Comparison of ENCODE assay signal across 8 mouse cellular contexts in the genomic region with DNA sequence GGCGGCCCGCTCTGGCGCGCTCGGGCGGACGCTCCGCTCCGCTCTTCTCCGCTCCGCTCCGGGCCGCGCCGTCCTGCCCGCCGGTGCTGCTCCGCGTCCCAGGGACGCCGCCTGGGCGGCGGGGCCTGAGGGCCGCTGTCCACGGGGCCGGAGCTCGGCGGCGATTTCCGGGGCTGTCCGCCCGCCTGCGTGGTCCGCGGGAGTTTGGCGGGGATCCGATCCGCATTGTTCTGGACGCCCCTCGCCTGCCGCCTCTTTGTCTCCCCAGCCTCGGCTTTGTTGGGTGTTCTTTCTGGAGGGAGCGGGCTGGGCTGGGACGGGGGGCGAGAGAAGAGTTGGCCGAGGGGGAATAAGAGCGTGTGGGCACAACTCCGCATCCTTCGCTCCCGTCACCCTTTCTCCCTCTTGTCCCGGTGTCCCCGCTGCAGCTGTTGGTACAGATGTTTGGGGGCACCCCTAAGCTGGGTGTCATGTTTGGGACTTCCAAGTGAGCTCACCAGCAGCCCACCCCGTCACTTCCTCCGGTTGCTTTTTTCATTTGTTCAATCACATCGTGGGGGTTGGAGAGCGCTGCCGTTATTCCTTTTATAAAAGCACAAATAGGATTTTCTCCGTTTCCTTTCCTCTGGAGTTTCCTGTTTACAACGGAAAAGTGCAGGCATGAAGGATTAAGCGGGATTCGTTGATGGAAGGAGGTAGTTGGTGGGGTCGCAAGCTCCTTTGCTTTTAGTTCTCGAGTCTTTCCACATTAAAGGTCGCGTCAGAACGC. TPM values are rescaled to one million over a fixed set of nuclear protein-coding genes. Genes with fewer than 3 reads are reported as not detected.
DNase-seq lines count a peak whose midpoint lies in the region; ATAC-seq and TF ChIP-seq lines count a peak whose summit lies in the region.

No protein-coding gene starts in this region.

- peak overlapping the region; percentile 94 for H3K27ac ChIP-seq in hindbrain, embryonic 16.5 days (ENCODE audit: low read depth, low read length)
- H3K27ac ChIP-seq in limb, embryonic 11.5 days (replicated peaks; ENCODE audit: low read depth, low read length): peak overlapping the region; percentile 86
- peak overlapping the region; percentile 97 for H3K27ac ChIP-seq in midbrain, embryonic 10.5 days (replicated peaks)
- H3K27ac ChIP-seq in spleen, adult 2 months (ENCODE audit: insufficient read depth, low read length): peak overlapping the region; percentile 81

- H3K9me3 ChIP-seq in hindbrain, embryonic 16.5 days (ENCODE audit: control insufficient read depth, low read length): no peaks in the 10 kb centered on the region
- H3K9me3 ChIP-seq in limb, embryonic 11.5 days (ENCODE audit: control insufficient read depth, low read length): no peaks in the 10 kb centered on the region
- no peaks in the 10 kb centered on the region for H3K9me3 ChIP-seq in midbrain, embryonic 10.5 days (replicated peaks)

- under 1% methylated on average over 58 of the region's 66 CpGs for WGBS in hindbrain, embryonic 16.5 days
- 2% methylated on average over 65 of the region's 66 CpGs for WGBS in limb, embryonic 11.5 days
- 1% methylated on average over 66 of the region's 66 CpGs for WGBS in midbrain, embryonic 10.5 days
- under 1% methylated on average over 66 of the region's 66 CpGs for WGBS in spleen, adult 2 months

- peak overlapping the region; percentile 98 for H3K9ac ChIP-seq in hindbrain, embryonic 16.5 days (ENCODE audit: low read depth, low read length)
- peak overlapping the region; percentile 97 for H3K9ac ChIP-seq in limb, embryonic 11.5 days (ENCODE audit: low read length)

- peak overlapping the region; percentile 98 for H3K4me3 ChIP-seq in hindbrain, embryonic 16.5 days (ENCODE audit: low read length)
- peak overlapping the region; percentile 97 for H3K4me3 ChIP-seq in limb, embryonic 11.5 days (ENCODE audit: low read depth, low read length)
- peak overlapping the region; percentile 97 for H3K4me3 ChIP-seq in midbrain, embryonic 10.5 days
- H3K4me3 ChIP-seq in spleen, adult 2 months (ENCODE audit: extremely low read depth, insufficient read depth, insufficient read length): peak overlapping the region; percentile 85

- ATAC-seq in frontal cortex, adult (ENCODE audit: low TSS enrichment): peak; percentile 8; the same call in 1 of the 2 replicates
- no peak; the same call in none of the 2 replicates for ATAC-seq in hindbrain, embryonic 16.5 days
- peak; percentile 80 for ATAC-seq in limb, embryonic 11.5 days (ENCODE audit: insufficient number of reproducible peaks, low FRiP score, low TSS enrichment, low read depth)

- peak overlapping the region; percentile 87 for H3K4me2 ChIP-seq in hindbrain, embryonic 16.5 days (ENCODE audit: low read length)
- peak overlapping the region; percentile 62 for H3K4me2 ChIP-seq in limb, embryonic 11.5 days (ENCODE audit: low read depth, severe bottlenecking)

- no peak for TF ChIP-seq CTCF in brain, embryonic 14.5 days (IDR thresholded peaks at IDR 0.05; ENCODE audit: borderline replicate concordance, extremely low read depth, insufficient read depth, insufficient read length)
- TF ChIP-seq CTCF in spleen, adult 2 months (IDR thresholded peaks at IDR 0.05; ENCODE audit: extremely low read depth, insufficient read depth, insufficient read length, insufficient replicate concordance): no peak

- H3K27me3 ChIP-seq in hindbrain, embryonic 16.5 days (replicated peaks; ENCODE audit: control insufficient read depth, insufficient read depth, low read length): no peaks in the 10 kb centered on the region
- no peaks in the 10 kb centered on the region for H3K27me3 ChIP-seq in limb, embryonic 11.5 days (ENCODE audit: control insufficient read depth, insufficient read depth, low read length)
- no peaks in the 10 kb centered on the region for H3K27me3 ChIP-seq in midbrain, embryonic 10.5 days (ENCODE audit: low read depth, poor library complexity, severe bottlenecking)
- H3K27me3 ChIP-seq in spleen, adult 2 months (ENCODE audit: control insufficient read depth, insufficient read depth, low read length): no peaks in the 10 kb centered on the region

- no peaks in the 10 kb centered on the region for H3K36me3 ChIP-seq in hindbrain, embryonic 16.5 days (ENCODE audit: control insufficient read depth, insufficient read depth, low read length)
- H3K36me3 ChIP-seq in limb, embryonic 11.5 days (ENCODE audit: control insufficient read depth, insufficient read depth, low read length): peaks cover 2% of the 10 kb centered on the region; the same call in 1 of the 2 replicates
- peaks cover 9% of the 10 kb centered on the region for H3K36me3 ChIP-seq in midbrain, embryonic 10.5 days
- H3K36me3 ChIP-seq in spleen, adult 2 months (ENCODE audit: control insufficient read depth, insufficient read depth, low read length): no peaks in the 10 kb centered on the region

- DNase-seq in gastrocnemius, postnatal 10 days: peak; percentile 59
- DNase-seq in gastrocnemius, adult 8-10 months (ENCODE audit: low spot score in 2 of 2): no peak
- peak; percentile 79 for DNase-seq in brain, embryonic 14.5 days (ENCODE audit: low read depth)
- DNase-seq in limb, embryonic 11.5 days (ENCODE audit: low spot score): peak; percentile 69
- peak; percentile 72 for DNase-seq in midbrain, embryonic 10.5 days (ENCODE audit: low spot score)
- peak; percentile 25 to 42 for DNase-seq in spleen, adult 2 months (ENCODE audit: low read depth in 1 of 2, low spot score in 2 of 2)

- H3K4me1 ChIP-seq in hindbrain, embryonic 16.5 days (ENCODE audit: control insufficient read depth, insufficient read depth, low read depth, low read length): peaks cover 19% of the 10 kb centered on the region
- H3K4me1 ChIP-seq in limb, embryonic 11.5 days (ENCODE audit: control insufficient read depth, insufficient read depth, low read length): peaks cover 13% of the 10 kb centered on the region; the same call in 1 of the 2 replicates
- peaks cover 32% of the 10 kb centered on the region for H3K4me1 ChIP-seq in midbrain, embryonic 10.5 days
- peaks cover 2% of the 10 kb centered on the region; the same call in 1 of the 2 replicates for H3K4me1 ChIP-seq in spleen, adult 2 months (ENCODE audit: control insufficient read depth, insufficient read depth, insufficient read length)

- TF ChIP-seq POLR2A in brain, embryonic 14.5 days (IDR thresholded peaks at IDR 0.05; ENCODE audit: borderline replicate concordance, extremely low read depth, insufficient read depth, insufficient read length, poor library complexity, severe bottlenecking): no peak; the same call in 1 of the 2 replicates
- no peak for TF ChIP-seq POLR2A in spleen, adult 2 months (IDR thresholded peaks at IDR 0.05; ENCODE audit: low read depth, low read length)

RNA-seq across cellular contexts. Expression of a gene that starts 0.8 kb away (rescaled TPM):
- 10 to 100 TPM; 24.1 to 31.7 TPM for total RNA-seq in gastrocnemius, postnatal 10 days (2021)
- total RNA-seq in gastrocnemius, adult 8-10 months (2022): 10 to 100 TPM; 16.9 to 32.2 (median 24.9) TPM
- polyA plus RNA-seq in brain, embryonic 14.5 days (2012; rRNA removed): 31.9 and 44.3 TPM in 2 replicates
- polyA plus RNA-seq in hindbrain, embryonic 16.5 days (2015; fragmentation: Nextera tagmentation; extraction: Ambion mirVana): 16.6 and 18.1 TPM in 2 replicates
- polyA plus RNA-seq in limb, embryonic 11.5 days (2014; fragmentation: Nextera tagmentation; extraction: Ambion mirVana): 29.6 and 30.6 TPM in 2 replicates
- polyA plus RNA-seq in midbrain, embryonic 10.5 days (2016; fragmentation: Nextera tagmentation; extraction: Ambion mirVana): 26.0 and 27.4 TPM in 2 replicates
- 4.7 and 6.2 TPM in 2 replicates for polyA plus RNA-seq in spleen, adult 2 months (2012; rRNA removed)

Comparison
In these comparisons a context has a peak if more than half of its experiments do, and no peak if none do; other contexts are left out.
1. DNase-seq: peak in gastrocnemius, postnatal 10 days (single experiment), brain, embryonic 14.5 days (single experiment), limb, embryonic 11.5 days (single experiment), midbrain, embryonic 10.5 days (single experiment) and spleen, adult 2 months (2 of 2); none in gastrocnemius, adult 8-10 months (0 of 2).
2. Peak in every context shown above with its lines, with median percentiles within 50 percentile points of each other: H3K27ac ChIP-seq and H3K4me3 ChIP-seq.